Mouse (Mus musculus) midbrain, postnatal 0 days (tissue): ENCODE measurements at regions not wholly inside any gene's neighbourhood (a gene's known extent, or its start where the extent isn't known, plus 50 kb on each side); places are given as distances from the start of the nearest gene placed in this dataset.

ENCODE experiments used
- ATAC-seq: fragments of 200-750 bp; cut with Nextera tagmentation; 2 replicates; pipeline ENCODE4 v1.8.0; 2017; ENCODE audit warnings: moderate number of reproducible peaks, mild to moderate bottlenecking, moderate TSS enrichment, moderate library complexity; ENCODE audit not compliant: low FRiP score
- DNase-seq: peaks from one replicate; pipeline ENCODE4 v3.0.0-alpha.2; 2015; ENCODE audit warnings: low spot score
- H3K27ac ChIP-seq: fragments of 300-500 bp; sonication (generic); 2 replicates; pipeline ENCODE4 v1.5.1; 2014; ENCODE audit warnings: low read depth, mild to moderate bottlenecking, low read length, mixed read lengths
- H3K27me3 ChIP-seq: fragments of 300-500 bp; sonication (generic); 2 replicates; pipeline ENCODE4 v1.6.1; 2014; ENCODE audit warnings: low read length, control low read depth, mixed read lengths; ENCODE audit not compliant: insufficient read depth
- H3K36me3 ChIP-seq: fragments of 300-500 bp; sonication (generic); 2 replicates; pipeline ENCODE4 v1.6.1; 2014; ENCODE audit warnings: low read length, control low read depth, mixed read lengths; ENCODE audit not compliant: insufficient read depth
- H3K4me1 ChIP-seq: fragments of 300-500 bp; sonication (generic); 2 replicates; pipeline ENCODE4 v1.6.1; 2014; ENCODE audit warnings: mild to moderate bottlenecking, control low read depth, antibody characterized with exemption, low read length, mixed read lengths; ENCODE audit not compliant: insufficient read depth
- H3K4me2 ChIP-seq: fragments of 300-500 bp; sonication (generic); 2 replicates; pipeline ENCODE4 v1.6.1; 2014; ENCODE audit warnings: low read depth, mild to moderate bottlenecking, low read length, mixed read lengths; ENCODE audit not compliant: poor library complexity, severe bottlenecking
- H3K4me3 ChIP-seq: fragments of 300-500 bp; sonication (generic); 2 replicates; pipeline ENCODE4 v1.5.1; 2014; ENCODE audit warnings: low read depth, mild to moderate bottlenecking, low read length, moderate library complexity
- H3K9ac ChIP-seq: fragments of 300-500 bp; sonication (generic); replicated peaks from 2 replicates; pipeline ENCODE4 v1.6.1; 2014; ENCODE audit warnings: mild to moderate bottlenecking, low read length, moderate library complexity, mixed read lengths; ENCODE audit not compliant: poor library complexity, severe bottlenecking
- H3K9me3 ChIP-seq: fragments of 300-500 bp; sonication (generic); 2 replicates; pipeline ENCODE4 v1.6.1; 2016; ENCODE audit warnings: low read length, control low read depth
- CTCF ChIP-seq: IDR thresholded peaks from 2 replicates; pipeline ENCODE4 v1.5.1; 2016; ENCODE audit warnings: antibody characterized with exemption, mild to moderate bottlenecking
- WGBS: fragments of 180-500 bp; shearing (Covaris S2); extraction: QIAGEN DNeasy Blood & Tissue Kit; methylation state at CpG from one replicate; pipeline ENCODE4 v1.1.7; 2014; 5-methylcytosine and 5-hydroxymethylcytosine counted together

GRCm38 (mm10) chr13:118558966-118559365 is 110.6 kb upstream of the Fgf10 start:
- 86% methylated on average over 2 of the region's 2 CpGs for WGBS
- ATAC-seq (no peak), DNase-seq (no peak)
- Histone ChIP-seq H3K9me3 (no peaks in the 10 kb centered on the region), H3K27me3 (no peaks in the 10 kb centered on the region), H3K4me3 (no peak overlapping the region), H3K4me1 (no peaks in the 10 kb centered on the region), H3K36me3 (no peaks in the 10 kb centered on the region), H3K9ac (no peak overlapping the region), H3K27ac (no peak overlapping the region), H3K4me2 (no peak overlapping the region)
- TF ChIP-seq CTCF: no peak

- 76% methylated on average over 2 of the region's 2 CpGs for WGBS
- Histone ChIP-seq H3K27me3 (no peaks in the 10 kb centered on the region), H3K9me3 (no peaks in the 10 kb centered on the region), H3K4me2 (no peak overlapping the region), H3K4me1 (no peaks in the 10 kb centered on the region), H3K9ac (no peak overlapping the region), H3K4me3 (no peak overlapping the region), H3K27ac (no peak overlapping the region), H3K36me3 (no peaks in the 10 kb centered on the region)
- ATAC-seq: no peak
- no peak for TF ChIP-seq CTCF
- DNase-seq: no peak
These were observed 117.6 kb upstream of the Fgf10 start for GRCm38 (mm10) chr13:118552029-118552428.

GRCm38 (mm10) chr13:118538742-118539141 is 130.8 kb upstream of the Fgf10 start:
- WGBS: 74% methylated on average over 2 of the region's 2 CpGs
- ATAC-seq: no peak
- no peak overlapping the region for H3K4me2 ChIP-seq

GRCm38 (mm10) chr13:118513961-118514360 is 126.9 kb upstream of the Mrps30 start:
- DNase-seq: peak; percentile 43

More at GRCm38 (mm10) chr13:118538742-118539141, 130.8 kb upstream of the Fgf10 start:
- Histone ChIP-seq H3K27ac (no peak overlapping the region), H3K4me1 (no peaks in the 10 kb centered on the region), H3K27me3 (no peaks in the 10 kb centered on the region), H3K9ac (no peak overlapping the region), H3K9me3 (no peaks in the 10 kb centered on the region), H3K36me3 (no peaks in the 10 kb centered on the region), H3K4me3 (no peak overlapping the region)
- no peak for TF ChIP-seq CTCF
- DNase-seq: no peak

GRCm38 (mm10) chr13:118506136-118506535 is 119.1 kb upstream of the Mrps30 start:
- Histone ChIP-seq H3K27me3 (no peaks in the 10 kb centered on the region), H3K36me3 (no peaks in the 10 kb centered on the region), H3K4me2 (no peak overlapping the region), H3K4me3 (no peak overlapping the region), H3K27ac (no peak overlapping the region), H3K9ac (no peak overlapping the region), H3K9me3 (no peaks in the 10 kb centered on the region), H3K4me1 (no peaks in the 10 kb centered on the region)
- WGBS: 69% methylated on average over 4 of the region's 4 CpGs
- TF ChIP-seq CTCF: no peak
- ATAC-seq: no peak
- no peak for DNase-seq

More at GRCm38 (mm10) chr13:118513961-118514360, 126.9 kb upstream of the Mrps30 start:
- Histone ChIP-seq H3K9ac (no peak overlapping the region), H3K36me3 (no peaks in the 10 kb centered on the region), H3K4me2 (no peak overlapping the region), H3K9me3 (no peaks in the 10 kb centered on the region), H3K27ac (no peak overlapping the region), H3K4me1 (no peaks in the 10 kb centered on the region), H3K27me3 (no peaks in the 10 kb centered on the region), H3K4me3 (no peak overlapping the region)
- ATAC-seq: no peak
- WGBS: 84% methylated on average over 2 of the region's 2 CpGs
- TF ChIP-seq CTCF: no peak

- Histone ChIP-seq H3K27ac (no peak overlapping the region), H3K4me1 (no peaks in the 10 kb centered on the region), H3K36me3 (no peaks in the 10 kb centered on the region), H3K27me3 (no peaks in the 10 kb centered on the region), H3K4me3 (no peak overlapping the region), H3K9ac (no peak overlapping the region), H3K4me2 (no peak overlapping the region), H3K9me3 (no peaks in the 10 kb centered on the region)
- no peak for ATAC-seq
- 64% methylated on average over 3 of the region's 3 CpGs for WGBS
- DNase-seq: peak; percentile 31
- no peak for TF ChIP-seq CTCF
These were observed 103.6 kb upstream of the Mrps30 start for GRCm38 (mm10) chr13:118490610-118491009.
